Mouse (Mus musculus) liver, postnatal 0 days (tissue): ENCODE measurements around the gene Zbtb20.

ENCODE experiments used
- CTCF ChIP-seq: sonication (generic); IDR thresholded peaks from 2 replicates; pipeline ENCODE4 v1.5.1; 2016; ENCODE audit warnings: antibody characterized with exemption, low read depth
- EP300 ChIP-seq: IDR thresholded peaks from 2 replicates; pipeline ENCODE4 v1.6.1; 2016; ENCODE audit warnings: antibody characterized with exemption, low read depth, mild to moderate bottlenecking

DNA sequence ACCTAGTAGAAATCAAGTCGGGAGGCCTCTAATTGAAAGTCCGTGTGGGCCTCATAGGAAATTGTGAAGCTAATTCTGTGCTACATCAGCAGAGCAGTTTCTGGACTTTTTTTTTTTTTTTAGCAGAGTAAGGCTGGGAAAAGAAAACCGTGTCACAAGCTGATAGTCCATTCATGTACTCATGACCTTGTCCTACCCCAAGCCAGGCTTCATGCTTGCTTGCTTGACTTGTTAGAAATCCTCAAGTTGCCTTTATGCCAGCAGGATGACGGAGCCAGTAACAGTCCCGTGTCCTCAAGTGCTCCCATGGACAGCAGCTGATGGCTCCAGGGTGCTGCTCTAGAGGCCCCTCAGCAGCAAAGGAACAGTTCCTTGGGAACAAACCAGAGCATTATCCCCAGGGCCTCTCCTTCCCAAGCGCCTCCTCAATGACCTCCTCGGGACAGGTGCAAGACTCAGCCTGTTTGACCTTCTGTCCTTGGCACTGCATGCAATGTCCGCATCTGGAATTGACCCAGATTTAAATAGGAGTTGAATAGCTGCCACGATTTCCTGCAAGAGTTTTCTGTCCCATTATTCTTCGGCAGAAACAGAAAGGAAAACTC lies 588.9 kb downstream of the Zbtb20 start:
- TF ChIP-seq CTCF, result no peak
- TF ChIP-seq EP300, result no peak
